Mouse (Mus musculus): Measurements from ENCODE around the gene Cachd1. TPM values are rescaled to one million over a fixed set of nuclear protein-coding genes. Genes with fewer than 3 reads are reported as not detected.

The Cachd1 gene
- total and polyA plus RNA-seq, 2 experiments, result 0.46 to 1.1 TPM

DNA sequence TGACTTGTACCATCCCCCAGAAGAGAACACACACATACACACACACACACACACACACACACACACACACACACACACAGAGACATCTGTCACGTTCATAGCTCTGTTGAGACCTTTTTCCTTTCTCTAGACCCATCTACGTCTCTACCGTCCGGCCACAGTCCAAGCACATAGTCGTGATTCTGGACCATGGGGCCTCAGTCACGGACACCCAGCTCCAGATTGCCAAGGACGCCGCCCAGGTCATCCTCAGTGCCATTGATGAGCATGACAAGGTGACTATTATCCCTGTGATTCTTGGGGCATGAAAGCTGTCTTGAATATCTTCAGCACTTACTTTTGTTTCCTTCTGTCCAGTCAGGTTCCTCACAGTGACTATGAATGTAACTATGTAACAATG, 175.4 kb downstream of the Cachd1 start:
- Histone ChIP-seq H3K36me3 (ENCODE audit: control insufficient read depth, insufficient read depth, low read length) (no peaks in the 10 kb centered on the region), H3K27me3 (ENCODE audit: control insufficient read depth, insufficient read depth, low read length) (peaks cover 3% of the 10 kb centered on the region; the same call in 1 of the 2 replicates), H3K4me1 (ENCODE audit: control insufficient read depth, insufficient read depth, low read length) (no peaks in the 10 kb centered on the region), H3K9ac (ENCODE audit: low read depth, low read length) (no peak overlapping the region), H3K4me3 (ENCODE audit: insufficient read depth, low read depth, low read length) (no peak overlapping the region), H3K79me2 (ENCODE audit: control insufficient read depth, insufficient read depth, low read length) (no peaks in the 10 kb centered on the region), H3K27ac (replicated peaks; ENCODE audit: insufficient read depth, low read depth, low read length) (no peak overlapping the region)
- 84% methylated on average over 8 of the region's 8 CpGs for WGBS
- DNase-seq (ENCODE audit: extremely low read depth, low read depth, low spot score), result no peak
- no peak for TF ChIP-seq CTCF (IDR thresholded peaks at IDR 0.05; ENCODE audit: low read depth, low read length)
- TF ChIP-seq POLR2A (IDR thresholded peaks at IDR 0.05; ENCODE audit: extremely low read depth, insufficient read depth, low read length), result no peak

DNA sequence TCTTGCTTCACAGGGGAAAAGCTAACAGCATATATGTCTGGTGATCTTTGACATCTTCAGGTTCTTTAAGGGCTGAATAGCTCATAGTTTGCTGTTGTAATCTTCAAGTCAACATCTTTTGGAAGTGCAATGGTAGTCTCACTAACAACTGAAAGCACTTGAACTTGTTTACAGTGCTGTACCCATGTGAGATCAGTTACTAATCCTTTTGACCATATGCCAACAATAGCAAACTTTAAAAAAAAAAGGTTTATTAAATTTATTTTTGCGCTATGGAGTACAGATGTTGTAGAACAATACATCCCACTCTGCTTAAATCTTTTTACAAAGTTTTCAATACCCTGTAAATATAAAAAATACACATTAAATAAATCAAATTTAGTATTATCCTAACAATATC, 186.9 kb downstream of the Cachd1 start:
- no peak for DNase-seq (ENCODE audit: extremely low read depth, low read depth, low spot score)
- 90% methylated on average over 1 of the region's 1 CpGs for WGBS
- Histone ChIP-seq H3K27me3 (ENCODE audit: control insufficient read depth, insufficient read depth, low read length) (no peaks in the 10 kb centered on the region), H3K79me2 (ENCODE audit: control insufficient read depth, insufficient read depth, low read length) (no peaks in the 10 kb centered on the region), H3K4me1 (ENCODE audit: control insufficient read depth, insufficient read depth, low read length) (no peaks in the 10 kb centered on the region), H3K27ac (replicated peaks; ENCODE audit: insufficient read depth, low read depth, low read length) (no peak overlapping the region), H3K36me3 (ENCODE audit: control insufficient read depth, insufficient read depth, low read length) (no peaks in the 10 kb centered on the region), H3K9ac (ENCODE audit: low read depth, low read length) (no peak overlapping the region), H3K4me3 (ENCODE audit: insufficient read depth, low read depth, low read length) (no peak overlapping the region)
- TF ChIP-seq POLR2A (IDR thresholded peaks at IDR 0.05; ENCODE audit: extremely low read depth, insufficient read depth, low read length) (no peak), CTCF (IDR thresholded peaks at IDR 0.05; ENCODE audit: low read depth, low read length) (no peak)

DNA sequence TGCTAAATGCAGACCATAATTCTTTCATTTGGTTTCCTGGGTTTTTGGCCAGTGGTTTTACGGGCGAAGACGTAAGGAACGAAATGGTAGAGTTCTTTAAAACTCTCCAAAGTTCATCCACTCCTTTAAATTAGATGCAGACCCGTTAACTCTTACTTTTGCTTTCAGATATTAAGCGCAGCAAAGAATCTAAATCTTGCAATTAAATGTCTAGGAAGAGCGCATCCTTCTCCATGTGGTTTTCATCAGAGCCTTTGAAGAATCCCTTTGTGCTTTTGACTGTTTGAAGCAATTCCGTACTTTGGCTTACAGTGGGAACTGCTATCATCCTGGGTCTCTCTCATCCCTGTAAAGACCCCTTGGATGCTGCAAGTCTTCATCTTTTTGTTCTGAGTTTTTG, 187.3 kb downstream of the Cachd1 start:
- no peak for TF ChIP-seq POLR2A (IDR thresholded peaks at IDR 0.05; ENCODE audit: extremely low read depth, insufficient read depth, low read length)
- TF ChIP-seq CTCF (IDR thresholded peaks at IDR 0.05; ENCODE audit: low read depth, low read length), result no peak
- WGBS, result 95% methylated on average over 8 of the region's 8 CpGs
- Histone ChIP-seq H3K4me3 (ENCODE audit: insufficient read depth, low read depth, low read length) (no peak overlapping the region), H3K4me1 (ENCODE audit: control insufficient read depth, insufficient read depth, low read length) (no peaks in the 10 kb centered on the region), H3K27ac (replicated peaks; ENCODE audit: insufficient read depth, low read depth, low read length) (no peak overlapping the region), H3K9ac (ENCODE audit: low read depth, low read length) (no peak overlapping the region), H3K79me2 (ENCODE audit: control insufficient read depth, insufficient read depth, low read length) (no peaks in the 10 kb centered on the region), H3K36me3 (ENCODE audit: control insufficient read depth, insufficient read depth, low read length) (no peaks in the 10 kb centered on the region), H3K27me3 (ENCODE audit: control insufficient read depth, insufficient read depth, low read length) (no peaks in the 10 kb centered on the region)
- DNase-seq (ENCODE audit: extremely low read depth, low read depth, low spot score), result no peak

GRCm38 (mm10) chr4:100967703-100968392, 191.4 kb downstream of the Cachd1 start:
- H3K9ac ChIP-seq (ENCODE audit: low read depth, low read length), result no peak overlapping the region
- no peaks in the 10 kb centered on the region for H3K36me3 ChIP-seq (ENCODE audit: control insufficient read depth, insufficient read depth, low read length)
- H3K4me1 ChIP-seq (ENCODE audit: control insufficient read depth, insufficient read depth, low read length), result no peaks in the 10 kb centered on the region
- WGBS, result 89% methylated on average over 19 of the region's 19 CpGs
- H3K79me2 ChIP-seq (ENCODE audit: control insufficient read depth, insufficient read depth, low read length), result no peaks in the 10 kb centered on the region
- DNase-seq (ENCODE audit: extremely low read depth, low read depth, low spot score), result no peak
- no peaks in the 10 kb centered on the region for H3K27me3 ChIP-seq (ENCODE audit: control insufficient read depth, insufficient read depth, low read length)
- no peak overlapping the region for H3K27ac ChIP-seq (replicated peaks; ENCODE audit: insufficient read depth, low read depth, low read length)
- H3K4me3 ChIP-seq (ENCODE audit: insufficient read depth, low read depth, low read length), result no peak overlapping the region
- no peak for TF ChIP-seq CTCF (IDR thresholded peaks at IDR 0.05; ENCODE audit: low read depth, low read length)
- no peak for TF ChIP-seq POLR2A (IDR thresholded peaks at IDR 0.05; ENCODE audit: extremely low read depth, insufficient read depth, low read length)

- no peaks in the 10 kb centered on the region for H3K79me2 ChIP-seq (ENCODE audit: control insufficient read depth, insufficient read depth, low read length)
- no peak overlapping the region for H3K27ac ChIP-seq (replicated peaks; ENCODE audit: insufficient read depth, low read depth, low read length)
- no peak overlapping the region for H3K9ac ChIP-seq (ENCODE audit: low read depth, low read length)
- H3K27me3 ChIP-seq (ENCODE audit: control insufficient read depth, insufficient read depth, low read length), result no peaks in the 10 kb centered on the region
- 93% methylated on average over 16 of the region's 16 CpGs for WGBS
- DNase-seq (ENCODE audit: extremely low read depth, low read depth, low spot score), result no peak
- H3K4me3 ChIP-seq (ENCODE audit: insufficient read depth, low read depth, low read length), result no peak overlapping the region
- no peaks in the 10 kb centered on the region for H3K36me3 ChIP-seq (ENCODE audit: control insufficient read depth, insufficient read depth, low read length)
- TF ChIP-seq POLR2A (IDR thresholded peaks at IDR 0.05; ENCODE audit: extremely low read depth, insufficient read depth, low read length), result no peak
- no peak for TF ChIP-seq CTCF (IDR thresholded peaks at IDR 0.05; ENCODE audit: low read depth, low read length)
- no peaks in the 10 kb centered on the region for H3K4me1 ChIP-seq (ENCODE audit: control insufficient read depth, insufficient read depth, low read length)
Measured at GRCm38 (mm10) chr4:100973641-100974454, 197.4 kb downstream of the Cachd1 start.
